Mouse (Mus musculus): ENCODE data around the gene Vmn1r68.

DNA sequence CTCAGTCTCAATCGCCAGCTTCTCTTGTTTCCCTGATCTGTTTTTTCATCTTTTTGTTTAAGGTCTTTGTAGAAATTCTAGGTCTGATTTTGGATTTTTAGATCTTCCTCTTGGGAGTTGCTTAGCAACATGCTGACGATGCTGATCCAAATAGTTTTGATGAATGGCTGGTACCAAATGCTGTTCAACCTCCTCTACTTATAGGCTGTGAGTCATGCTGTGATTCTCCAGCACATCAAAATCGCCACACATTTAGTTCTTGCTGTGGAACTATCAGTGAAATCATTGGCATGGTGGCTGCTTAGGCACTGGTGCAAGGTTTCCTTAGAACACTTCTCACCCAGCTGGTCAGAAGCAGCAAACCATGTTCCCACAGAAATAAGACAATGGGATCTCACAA is 100.1 kb downstream of the Vmn1r68 start:
- no peak for TF ChIP-seq CTCF (IDR thresholded peaks at IDR 0.05)
- no peak for TF ChIP-seq EP300 (IDR thresholded peaks at IDR 0.05)

Data from lung, postnatal 0 days (tissue).